Comparison of ENCODE assay signal across 8 mouse cellular contexts in the genomic region with DNA sequence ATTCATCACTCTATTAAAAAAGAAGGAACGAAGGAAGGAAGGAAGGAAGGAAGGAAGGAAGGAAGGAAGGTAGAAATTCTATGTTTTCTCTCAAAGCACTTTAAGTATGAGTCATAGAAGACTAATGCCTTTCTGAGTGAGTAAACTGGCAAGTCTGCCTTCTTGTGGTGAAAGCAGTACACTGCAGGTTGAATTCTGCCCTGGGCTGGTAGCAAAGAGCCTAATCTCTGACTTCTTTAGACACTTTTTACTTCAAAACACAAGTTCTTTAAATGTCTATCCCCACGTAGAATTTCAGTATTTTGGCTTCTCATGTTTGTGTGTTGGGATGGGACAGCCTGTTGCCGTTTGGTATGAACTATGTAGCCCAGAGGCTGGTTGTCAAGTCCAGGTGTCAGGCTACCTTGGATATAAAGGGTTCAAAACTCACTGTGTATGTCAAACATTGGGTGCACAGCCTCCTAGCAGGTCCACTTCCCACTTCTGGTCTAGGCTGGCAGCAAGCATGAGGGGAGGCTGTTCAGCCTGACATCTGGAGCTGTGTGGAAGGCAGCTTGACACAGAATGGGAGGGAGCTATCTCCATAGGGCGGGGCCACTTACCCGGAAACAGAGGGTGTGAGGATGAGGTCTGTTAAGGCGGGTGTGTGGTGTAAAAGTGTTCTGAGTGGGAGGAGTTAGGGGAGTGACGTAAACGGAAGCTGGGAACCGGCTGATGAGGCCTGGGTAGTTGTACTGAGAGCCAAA. TPM values are rescaled to one million over a fixed set of nuclear protein-coding genes. Genes with fewer than 3 reads are reported as not detected.
DNase-seq lines count a peak whose midpoint lies in the region; ATAC-seq lines count a peak whose summit lies in the region.

No protein-coding gene starts in this region.

- H3K4me2 ChIP-seq in lung, embryonic 16.5 days (ENCODE audit: low read depth, low read length), result peak overlapping the region; percentile 60

- 3% methylated on average over 9 of the region's 9 CpGs for WGBS in lung, embryonic 16.5 days

- peak; percentile 89 for DNase-seq in MEL-GATA-1-ER (ENCODE audit: extremely low read depth, low read depth)
- peak; percentile 65 for DNase-seq in cerebellum, adult 8-10 months
- DNase-seq in forelimb bud, embryonic 11.5 days (ENCODE audit: low read depth, low spot score), result peak; percentile 75
- peak; percentile 58 for DNase-seq in layer of hippocampus, adult 9-10 months (ENCODE audit: low spot score)
- DNase-seq in ovary, postnatal 10 days (ENCODE audit: low spot score), result peak; percentile 59
- peak; percentile 88 to 92 for DNase-seq in thymus, postnatal 10 days (ENCODE audit: low spot score in 2 of 2)

- H3K9ac ChIP-seq in lung, embryonic 16.5 days (ENCODE audit: low read length), result peak overlapping the region; percentile 57

- no peaks in the 10 kb centered on the region for H3K4me1 ChIP-seq in lung, embryonic 16.5 days (replicated peaks; ENCODE audit: control insufficient read depth, insufficient read depth, low read length)

- H3K9me3 ChIP-seq in lung, embryonic 16.5 days (ENCODE audit: control insufficient read depth, low read length), result no peaks in the 10 kb centered on the region

- H3K27ac ChIP-seq in lung, embryonic 16.5 days (ENCODE audit: low read length), result peak overlapping the region; percentile 72

- H3K4me3 ChIP-seq in lung, embryonic 16.5 days (ENCODE audit: low read length), result peak overlapping the region; percentile 59

- ATAC-seq in hematopoietic stem cell, adult 5-6 weeks (replicated peaks in 1 of 2; ENCODE audit: insufficient read depth in 1 of 2, low FRiP score in 2 of 2, low TSS enrichment in 1 of 2, low read depth in 1 of 2, poor library complexity in 2 of 2, severe bottlenecking in 2 of 2), result peak; percentile 96 to 98
- ATAC-seq in lung, embryonic 16.5 days (ENCODE audit: low read depth), result peak; percentile 99

- H3K36me3 ChIP-seq in lung, embryonic 16.5 days (ENCODE audit: control insufficient read depth, insufficient read depth, low read length), result no peaks in the 10 kb centered on the region

- no peaks in the 10 kb centered on the region for H3K27me3 ChIP-seq in lung, embryonic 16.5 days (ENCODE audit: control insufficient read depth, insufficient read depth, low read depth, low read length)

RNA-seq across cellular contexts. Expression of a gene that starts 12.2 kb away (rescaled TPM):
- total RNA-seq in hematopoietic stem cell, adult 5-6 weeks (2017), result 11.2 TPM in 1 of 2 replicates, not detected in the other
- polyA plus RNA-seq in lung, embryonic 16.5 days (2015; fragmentation: Nextera tagmentation; extraction: Ambion mirVana), result 4.1 and 5.3 TPM in 2 replicates

RNA-seq across cellular contexts. Expression of a gene that starts 28.1 kb away (rescaled TPM):
- 11.5 and 16.9 TPM in 2 replicates for total RNA-seq in hematopoietic stem cell, adult 5-6 weeks (2017)
- polyA plus RNA-seq in lung, embryonic 16.5 days (2015; fragmentation: Nextera tagmentation; extraction: Ambion mirVana), result 12.3 and 12.8 TPM in 2 replicates

RNA-seq across cellular contexts. Expression of a gene that starts 29.0 kb away (rescaled TPM):
- total RNA-seq in hematopoietic stem cell, adult 5-6 weeks (2017), result 3.9 TPM in 2 replicates
- 3.3 and 3.8 TPM in 2 replicates for polyA plus RNA-seq in lung, embryonic 16.5 days (2015; fragmentation: Nextera tagmentation; extraction: Ambion mirVana)

RNA-seq across cellular contexts. Expression of a gene that starts 51.1 kb away (rescaled TPM):
- total RNA-seq in hematopoietic stem cell, adult 5-6 weeks (2017), result 8.8 and 10.1 TPM in 2 replicates
- 5.3 and 6.6 TPM in 2 replicates for polyA plus RNA-seq in lung, embryonic 16.5 days (2015; fragmentation: Nextera tagmentation; extraction: Ambion mirVana)

Comparison
In these comparisons a context has a peak if more than half of its experiments do, and no peak if none do; other contexts are left out.
1. Peak in every context shown above with its lines: DNase-seq, ATAC-seq, H3K4me3 ChIP-seq and H3K27ac ChIP-seq.